Mouse (Mus musculus): ENCODE measurements at regions not wholly inside any gene's neighbourhood (a gene's known extent, or its start where the extent isn't known, plus 50 kb on each side); places are given as distances from the start of the nearest gene placed in this dataset.

DNA sequence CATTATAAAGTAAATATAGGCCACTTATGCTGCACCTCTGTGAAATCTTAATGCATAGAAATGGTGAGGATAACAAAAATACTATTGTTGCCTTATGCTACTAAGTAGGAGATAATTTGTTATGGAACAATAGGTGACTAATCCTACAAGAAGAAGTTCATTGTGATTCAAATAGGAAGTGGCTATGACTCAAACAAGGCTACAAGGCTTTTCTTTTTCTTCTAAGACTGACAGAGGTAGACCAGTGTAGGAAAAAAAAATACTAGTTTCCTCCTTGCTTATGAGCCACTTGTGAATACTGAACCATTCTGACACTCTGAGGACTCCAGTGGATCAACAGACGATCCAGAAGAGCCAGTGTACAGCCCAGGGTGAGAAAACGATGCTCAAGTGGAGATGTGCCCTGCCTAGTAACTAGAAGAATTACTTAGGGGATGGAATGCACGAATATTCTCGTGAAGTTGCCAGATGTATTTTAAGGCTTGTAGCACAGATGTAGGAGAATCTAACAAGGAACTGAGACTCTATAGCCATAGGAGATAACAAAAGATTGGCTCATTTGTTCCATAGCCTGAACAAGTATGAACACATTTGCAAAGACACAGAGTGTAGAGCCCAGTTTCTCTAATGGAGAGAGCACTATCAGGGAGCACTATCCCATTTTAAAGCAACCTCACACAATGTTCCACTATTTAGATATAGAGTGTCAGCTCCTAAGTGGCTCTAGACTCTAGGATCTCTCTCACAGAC lies 60.3 kb downstream of the Fzd1 start:
- no peak overlapping the region for H3K4me3 ChIP-seq (replicated peaks)
- H3K9me3 ChIP-seq (replicated peaks), result no peaks in the 10 kb centered on the region
- H3K36me3 ChIP-seq (replicated peaks), result no peaks in the 10 kb centered on the region
- ATAC-seq (ENCODE audit: insufficient read depth), result no peak
- no peak overlapping the region for H3K27ac ChIP-seq (replicated peaks)
- no peaks in the 10 kb centered on the region for H3K4me1 ChIP-seq (replicated peaks)
- H3K27me3 ChIP-seq, result no peaks in the 10 kb centered on the region
- no peak overlapping the region for H3K4me2 ChIP-seq
- no peak overlapping the region for H3K9ac ChIP-seq
- WGBS (ENCODE audit: insufficient replicate concordance), result 48% methylated on average over 4 of the region's 4 CpGs

GRCm38 (mm10) chr5:4696701-4697100 lies 61.1 kb downstream of the Fzd1 start:
- Histone ChIP-seq H3K9me3 (replicated peaks) (no peaks in the 10 kb centered on the region), H3K9ac (no peak overlapping the region), H3K4me2 (no peak overlapping the region), H3K27ac (replicated peaks) (no peak overlapping the region), H3K27me3 (no peaks in the 10 kb centered on the region), H3K4me3 (replicated peaks) (no peak overlapping the region), H3K36me3 (replicated peaks) (no peaks in the 10 kb centered on the region), H3K4me1 (replicated peaks) (no peaks in the 10 kb centered on the region)
- ATAC-seq (ENCODE audit: insufficient read depth), result no peak

DNA sequence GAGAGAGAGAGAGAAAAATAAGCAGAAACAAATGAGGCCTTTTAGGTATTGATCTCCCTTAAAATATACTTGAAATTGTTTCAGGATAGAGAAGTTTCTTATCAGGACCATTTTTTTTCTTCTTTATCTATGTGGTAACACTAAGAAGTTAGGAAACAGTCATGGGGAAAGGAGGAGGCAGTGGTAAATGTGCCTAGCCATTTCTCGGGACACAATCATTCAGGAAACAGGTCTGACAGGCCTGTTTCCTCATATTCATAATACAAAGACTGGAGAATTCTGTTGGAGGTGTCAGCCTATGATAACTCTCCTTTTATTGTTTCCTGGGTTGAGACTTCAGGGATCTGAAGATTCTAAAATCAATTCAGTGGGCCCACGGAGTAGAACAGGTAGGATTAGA lies 68.7 kb downstream of the Fzd1 start:
- Histone ChIP-seq H3K9ac (no peak overlapping the region), H3K4me2 (no peak overlapping the region), H3K36me3 (replicated peaks) (no peaks in the 10 kb centered on the region), H3K9me3 (replicated peaks) (no peaks in the 10 kb centered on the region), H3K27me3 (no peaks in the 10 kb centered on the region), H3K27ac (replicated peaks) (no peak overlapping the region), H3K4me1 (replicated peaks) (no peaks in the 10 kb centered on the region), H3K4me3 (replicated peaks) (no peak overlapping the region)
- 17% methylated on average over 2 of the region's 2 CpGs for WGBS (ENCODE audit: insufficient replicate concordance)
- no peak for ATAC-seq (ENCODE audit: insufficient read depth)

DNA sequence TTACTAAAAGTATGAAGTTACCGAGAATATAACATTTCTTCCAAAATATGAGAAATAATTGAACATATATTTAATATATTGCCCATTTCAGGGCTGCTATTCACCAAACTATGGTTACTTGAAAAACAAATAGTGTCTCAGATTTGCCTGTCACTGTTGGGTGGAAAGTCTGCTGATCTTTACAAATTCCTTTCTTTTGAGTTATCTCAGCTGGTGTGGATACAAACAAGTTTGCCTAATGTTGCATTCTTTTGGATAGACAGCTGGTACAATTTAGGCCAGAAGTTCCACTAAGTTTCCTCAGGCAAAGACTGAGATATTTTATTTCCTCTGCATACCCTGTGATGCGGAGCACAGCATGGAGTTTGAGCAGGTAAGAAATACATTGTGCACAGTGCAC lies 82.5 kb downstream of the Fzd1 start:
- no peak overlapping the region for H3K9ac ChIP-seq
- WGBS (ENCODE audit: insufficient replicate concordance), result 69% methylated on average over 2 of the region's 2 CpGs
- H3K4me3 ChIP-seq (replicated peaks), result no peak overlapping the region
- no peaks in the 10 kb centered on the region for H3K4me1 ChIP-seq (replicated peaks)
- no peak overlapping the region for H3K4me2 ChIP-seq
- H3K27me3 ChIP-seq, result no peaks in the 10 kb centered on the region
- H3K27ac ChIP-seq (replicated peaks), result no peak overlapping the region
- no peaks in the 10 kb centered on the region for H3K36me3 ChIP-seq (replicated peaks)
- no peaks in the 10 kb centered on the region for H3K9me3 ChIP-seq (replicated peaks)
- ATAC-seq (ENCODE audit: insufficient read depth), result no peak

DNA sequence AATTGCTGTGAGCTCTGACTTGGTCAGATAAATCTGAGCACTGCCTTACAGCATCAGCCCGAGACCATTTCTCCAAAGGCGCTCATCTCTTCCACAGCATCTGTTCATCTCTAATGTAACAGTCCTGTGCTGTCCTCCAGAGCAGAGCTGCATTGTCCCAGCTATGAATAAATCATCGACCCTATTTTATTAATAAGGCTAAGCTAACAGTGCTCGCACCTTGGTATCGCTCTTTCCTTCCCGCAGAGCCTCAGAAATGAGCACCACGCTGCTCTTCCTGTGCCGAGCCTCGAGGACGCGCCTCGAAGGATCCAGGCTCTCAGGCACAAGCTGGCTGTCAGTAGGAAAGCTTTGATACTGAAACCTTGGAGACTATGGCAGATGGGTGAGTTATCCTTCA lies 91.5 kb downstream of the Fzd1 start:
- Histone ChIP-seq H3K9ac (no peak overlapping the region), H3K9me3 (replicated peaks) (no peaks in the 10 kb centered on the region)
- 69% methylated on average over 12 of the region's 12 CpGs for WGBS (ENCODE audit: insufficient replicate concordance)

DNA sequence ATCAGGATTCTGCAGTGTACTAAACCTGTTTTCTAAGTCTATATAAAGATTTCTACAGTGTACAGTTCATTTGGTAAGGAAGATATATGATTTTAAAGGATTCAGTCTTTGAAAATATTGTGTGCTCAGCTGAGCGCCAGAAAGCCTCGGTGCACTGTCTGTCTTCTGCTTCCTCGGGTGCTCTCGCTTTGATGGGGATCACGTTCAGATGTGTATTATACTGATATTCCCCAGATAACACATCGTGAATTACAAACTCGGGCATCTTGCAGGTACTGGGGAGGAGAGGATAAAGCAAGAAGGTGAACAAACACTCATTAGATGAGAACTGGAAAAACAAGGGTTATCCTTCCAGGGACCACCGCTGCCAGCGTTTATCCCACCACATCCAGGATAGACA lies 91.9 kb downstream of the Fzd1 start:
- H3K4me3 ChIP-seq (replicated peaks), result no peak overlapping the region
- WGBS (ENCODE audit: insufficient replicate concordance), result 76% methylated on average over 9 of the region's 9 CpGs
- no peak for ATAC-seq (ENCODE audit: insufficient read depth)

More for the DNA sequence above, 91.5 kb downstream of the Fzd1 start:
- H3K27ac ChIP-seq (replicated peaks), result no peak overlapping the region
- no peak overlapping the region for H3K4me3 ChIP-seq (replicated peaks)
- H3K4me1 ChIP-seq (replicated peaks), result no peaks in the 10 kb centered on the region
- no peak overlapping the region for H3K4me2 ChIP-seq
- H3K36me3 ChIP-seq (replicated peaks), result no peaks in the 10 kb centered on the region
- no peak for ATAC-seq (ENCODE audit: insufficient read depth)
- no peaks in the 10 kb centered on the region for H3K27me3 ChIP-seq

GRCm38 (mm10) chr5:4664918-4665317 lies 92.9 kb downstream of the Fzd1 start:
- Histone ChIP-seq H3K4me2 (no peak overlapping the region), H3K27ac (replicated peaks) (no peak overlapping the region), H3K36me3 (replicated peaks) (no peaks in the 10 kb centered on the region), H3K4me1 (replicated peaks) (no peaks in the 10 kb centered on the region), H3K9ac (no peak overlapping the region), H3K27me3 (no peaks in the 10 kb centered on the region), H3K9me3 (replicated peaks) (no peaks in the 10 kb centered on the region), H3K4me3 (replicated peaks) (no peak overlapping the region)
- 71% methylated on average over 4 of the region's 4 CpGs for WGBS (ENCODE audit: insufficient replicate concordance)
- no peak for ATAC-seq (ENCODE audit: insufficient read depth)

More for the DNA sequence above, 91.9 kb downstream of the Fzd1 start:
- Histone ChIP-seq H3K27ac (replicated peaks) (no peak overlapping the region), H3K4me2 (no peak overlapping the region), H3K36me3 (replicated peaks) (no peaks in the 10 kb centered on the region), H3K27me3 (no peaks in the 10 kb centered on the region), H3K9ac (no peak overlapping the region), H3K4me1 (replicated peaks) (no peaks in the 10 kb centered on the region), H3K9me3 (replicated peaks) (no peaks in the 10 kb centered on the region)

GRCm38 (mm10) chr5:4664488-4664887 lies 93.3 kb downstream of the Fzd1 start:
- no peaks in the 10 kb centered on the region for H3K36me3 ChIP-seq (replicated peaks)
- H3K27me3 ChIP-seq, result no peaks in the 10 kb centered on the region
- H3K9me3 ChIP-seq (replicated peaks), result no peaks in the 10 kb centered on the region
- no peak overlapping the region for H3K4me3 ChIP-seq (replicated peaks)
- no peak overlapping the region for H3K27ac ChIP-seq (replicated peaks)
- no peak overlapping the region for H3K4me2 ChIP-seq
- 56% methylated on average over 10 of the region's 10 CpGs for WGBS (ENCODE audit: insufficient replicate concordance)
- H3K4me1 ChIP-seq (replicated peaks), result no peaks in the 10 kb centered on the region
- no peak overlapping the region for H3K9ac ChIP-seq
- ATAC-seq (ENCODE audit: insufficient read depth), result no peak

GRCm38 (mm10) chr5:4662198-4662585 lies 95.6 kb downstream of the Fzd1 start:
- H3K4me3 ChIP-seq (replicated peaks), result no peak overlapping the region
- H3K4me2 ChIP-seq, result no peak overlapping the region
- no peak for ATAC-seq (ENCODE audit: insufficient read depth)
- H3K36me3 ChIP-seq (replicated peaks), result no peaks in the 10 kb centered on the region
- no peak overlapping the region for H3K27ac ChIP-seq (replicated peaks)
- WGBS (ENCODE audit: insufficient replicate concordance), result 67% methylated on average over 6 of the region's 6 CpGs
- H3K4me1 ChIP-seq (replicated peaks), result no peaks in the 10 kb centered on the region
- no peak overlapping the region for H3K9ac ChIP-seq
- H3K9me3 ChIP-seq (replicated peaks), result no peaks in the 10 kb centered on the region
- no peaks in the 10 kb centered on the region for H3K27me3 ChIP-seq

DNA sequence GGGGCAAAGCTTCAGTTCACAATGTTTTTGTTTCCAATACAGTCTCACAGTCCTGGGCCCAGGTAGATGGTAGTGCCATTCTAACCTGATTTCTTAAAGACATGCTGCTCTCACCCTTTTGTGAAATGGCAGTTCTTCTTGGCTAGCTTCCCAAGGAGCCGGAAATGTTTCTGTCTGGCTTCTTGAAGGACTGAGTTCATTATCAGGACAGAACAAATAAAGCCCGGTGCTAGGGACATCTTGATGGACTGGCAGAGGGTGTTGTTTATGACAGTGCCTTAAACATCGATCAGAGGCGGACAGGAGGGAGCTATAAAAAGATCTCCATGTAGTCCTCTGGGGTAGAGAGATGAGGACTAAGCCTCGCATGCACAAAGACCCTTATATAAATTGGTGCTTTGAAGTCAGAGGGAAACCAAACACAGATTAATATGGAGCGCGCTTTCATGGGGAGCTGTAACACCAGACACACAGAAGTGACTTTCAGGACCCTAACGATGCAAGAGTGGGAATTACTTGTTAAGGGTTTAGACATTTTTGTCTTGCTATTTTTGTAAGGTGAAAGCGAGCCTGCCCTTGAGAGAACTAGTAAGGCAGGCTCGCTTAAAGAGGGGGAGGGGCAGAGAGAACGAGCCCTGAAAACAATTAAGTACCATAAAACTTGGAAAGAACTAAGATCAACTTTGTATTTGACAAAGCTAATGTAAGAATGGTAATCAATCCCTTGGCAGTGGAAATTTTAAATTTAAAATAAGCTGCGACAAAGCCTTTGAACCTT lies 96.2 kb downstream of the Fzd1 start:
- Histone ChIP-seq H3K4me2 (no peak overlapping the region), H3K27ac (replicated peaks) (no peak overlapping the region), H3K9me3 (replicated peaks) (no peaks in the 10 kb centered on the region), H3K4me3 (replicated peaks) (no peak overlapping the region), H3K36me3 (replicated peaks) (no peaks in the 10 kb centered on the region), H3K9ac (no peak overlapping the region), H3K27me3 (no peaks in the 10 kb centered on the region), H3K4me1 (replicated peaks) (no peaks in the 10 kb centered on the region)
- WGBS (ENCODE audit: insufficient replicate concordance), result 50% methylated on average over 12 of the region's 12 CpGs
- ATAC-seq (ENCODE audit: insufficient read depth), result no peak

DNA sequence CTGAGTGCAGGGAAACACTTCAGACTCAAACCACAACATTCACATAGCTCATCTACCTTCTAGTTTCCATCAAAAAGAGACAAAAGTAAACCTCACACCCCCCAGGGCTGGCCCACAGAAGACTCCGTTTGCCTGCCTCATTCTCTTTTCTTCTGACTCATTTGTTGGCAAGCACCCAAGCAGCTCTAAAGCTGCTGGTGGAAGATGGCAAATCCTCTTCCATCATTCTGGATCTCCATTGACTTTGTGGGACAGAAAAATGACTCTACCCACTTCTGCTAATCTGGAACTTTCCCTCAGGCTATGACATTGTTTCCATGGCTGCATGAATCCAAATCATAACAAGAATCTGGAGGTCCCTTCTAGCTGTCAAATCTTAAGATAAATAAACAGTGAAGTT lies 99.9 kb downstream of the Fzd1 start:
- no peak overlapping the region for H3K4me2 ChIP-seq
- no peak overlapping the region for H3K9ac ChIP-seq
- H3K27me3 ChIP-seq, result no peaks in the 10 kb centered on the region
- WGBS (ENCODE audit: insufficient replicate concordance), result 55% methylated on average over 1 of the region's 1 CpGs
- no peak for ATAC-seq (ENCODE audit: insufficient read depth)
- H3K27ac ChIP-seq (replicated peaks), result no peak overlapping the region
- H3K36me3 ChIP-seq (replicated peaks), result no peaks in the 10 kb centered on the region
- H3K4me1 ChIP-seq (replicated peaks), result no peaks in the 10 kb centered on the region
- H3K4me3 ChIP-seq (replicated peaks), result no peak overlapping the region
- H3K9me3 ChIP-seq (replicated peaks), result no peaks in the 10 kb centered on the region

DNA sequence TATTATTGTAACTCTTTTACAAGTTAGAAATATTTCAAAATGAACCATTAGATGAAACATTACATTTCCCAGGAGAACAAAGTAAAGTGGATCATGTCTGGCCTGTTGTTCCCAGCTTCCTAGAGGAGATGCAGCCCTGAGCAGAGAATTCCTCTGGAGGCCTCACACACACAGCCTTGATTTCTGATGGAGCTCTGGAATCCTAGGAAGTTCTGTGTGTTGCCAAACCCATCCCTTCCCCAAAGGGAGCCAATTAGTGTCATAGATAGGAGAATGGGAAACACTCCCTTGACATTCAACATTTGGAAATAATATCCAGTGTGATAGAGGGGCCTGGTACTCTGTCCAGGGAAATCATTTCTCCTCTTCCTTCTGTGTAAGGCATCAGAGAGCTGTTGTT lies 103.6 kb downstream of the Fzd1 start:
- H3K27ac ChIP-seq (replicated peaks), result no peak overlapping the region
- no peak overlapping the region for H3K4me2 ChIP-seq
- no peak for ATAC-seq (ENCODE audit: insufficient read depth)
- H3K4me3 ChIP-seq (replicated peaks), result no peak overlapping the region
- H3K9me3 ChIP-seq (replicated peaks), result no peaks in the 10 kb centered on the region
- no peaks in the 10 kb centered on the region for H3K27me3 ChIP-seq
- H3K36me3 ChIP-seq (replicated peaks), result no peaks in the 10 kb centered on the region
- no peaks in the 10 kb centered on the region for H3K4me1 ChIP-seq (replicated peaks)
- no peak overlapping the region for H3K9ac ChIP-seq
